Mouse (Mus musculus) brown adipose tissue, adult 24 weeks (tissue): ENCODE measurements around the gene Nudt1. TPM values are rescaled to one million over a fixed set of nuclear protein-coding genes. Genes with fewer than 3 reads are reported as not detected.

Experiments
- H3K27ac ChIP-seq: fragments of 200-500 bp; replicated peaks from 2 replicates; pipeline ENCODE4 v1.5.1; 2012; ENCODE audit warnings: low read depth, mild to moderate bottlenecking, low read length
- H3K4me1 ChIP-seq: fragments of 200-500 bp; 2 replicates; pipeline ENCODE4 v1.6.1; 2012; ENCODE audit warnings: low read length, mixed read lengths; ENCODE audit not compliant: control insufficient read depth, insufficient read depth, insufficient read length
- H3K4me3 ChIP-seq: fragments of 200-500 bp; 2 replicates; pipeline ENCODE4 v1.5.1; 2012; ENCODE audit warnings: low read depth, mild to moderate bottlenecking, low read length, moderate library complexity; ENCODE audit not compliant: insufficient read depth
- polyA plus RNA-seq: library from polyadenylated mRNA; stranded (reverse); fragments of >200 nt; gene quantifications from 2 replicates; pipeline ENCODE4 v1.2.4, GENCODE M21; 2012; ENCODE audit not compliant: missing spikeins, insufficient read depth, insufficient read length

Nudt1 gene
- polyA plus RNA-seq, 1 experiment: 18.6 TPM

DNA sequence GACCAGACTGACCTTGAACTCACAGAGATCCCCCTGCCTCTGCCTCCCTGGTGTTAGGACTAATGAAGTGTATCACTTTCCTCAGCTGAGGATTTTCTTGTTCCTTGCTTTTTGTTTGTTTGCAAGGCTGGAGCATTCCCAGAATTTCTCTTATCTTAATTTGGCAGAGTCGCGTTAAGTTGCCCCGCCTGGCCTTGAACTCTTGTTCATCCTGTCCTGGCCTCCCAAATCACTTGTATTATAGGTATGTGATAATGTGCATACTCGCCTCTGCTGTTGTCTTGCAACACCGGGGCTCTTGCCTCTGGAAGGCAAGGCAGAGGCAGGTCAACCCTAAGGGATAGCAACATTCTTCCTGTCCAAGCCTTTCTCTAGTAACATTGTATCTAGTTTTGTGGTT, 2.6 kb downstream of the Nudt1 start:
- Histone ChIP-seq H3K27ac (no peak overlapping the region), H3K4me1 (0 out of 2 replicates have a peak, but pooled peaks cover 3% of the 10 kb centered on the region), H3K4me3 (no peak overlapping the region)

DNA sequence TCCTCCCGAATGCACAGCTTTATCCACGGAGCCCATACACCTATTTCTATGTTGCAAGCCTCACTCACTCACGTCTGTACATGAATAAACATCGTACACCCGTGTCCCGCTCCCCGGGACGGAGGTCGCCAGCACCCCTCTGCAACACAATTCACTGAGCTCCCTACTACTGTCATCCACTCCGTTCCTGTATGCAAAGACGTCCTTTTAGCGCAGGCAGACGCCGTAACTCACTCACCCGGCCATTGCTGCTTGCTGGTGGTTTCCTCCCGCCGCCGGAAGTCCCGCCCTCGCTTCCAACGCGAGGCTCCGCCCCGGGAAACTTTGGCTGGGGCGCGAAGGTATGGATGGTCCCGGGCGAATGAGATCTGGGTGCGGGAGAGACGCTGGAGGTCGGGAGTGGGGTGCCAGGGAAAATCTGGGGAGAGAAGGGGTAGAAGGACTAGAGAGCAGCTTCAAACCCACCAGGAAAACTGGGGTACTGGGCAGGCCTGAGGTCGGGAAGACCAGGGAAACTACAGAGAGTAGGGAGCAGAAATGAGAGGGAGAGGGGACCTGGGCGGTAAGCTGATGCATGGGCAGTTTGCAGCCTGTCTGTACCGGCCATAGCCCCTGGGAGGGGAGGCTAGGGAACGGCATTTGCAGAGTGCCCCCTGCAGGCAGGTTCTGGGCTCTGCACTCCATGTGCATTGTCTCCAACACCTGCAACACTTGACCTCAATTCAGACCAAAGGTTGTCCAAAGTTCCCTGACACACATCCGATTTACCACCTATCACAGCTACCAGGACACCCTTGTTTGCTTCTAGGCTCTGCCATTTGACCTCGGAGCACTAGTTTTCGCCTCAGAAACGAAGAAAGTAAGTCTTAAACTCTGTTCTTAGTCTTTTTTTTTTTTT, 10.4 kb downstream of the Nudt1 start, which contains the start of gene Mrm2:
TSS of gene Mrm2 (minus strand) at position 284 of the 898 bp plus-strand sequence.
- peak within 1 kb of the TSS; percentile 20; the same call in 1 of the 2 replicates for H3K27ac ChIP-seq
- peak within 1 kb of the TSS; percentile 95 for H3K4me3 ChIP-seq
- peaks cover 6% of the 10 kb centered on the region for H3K4me1 ChIP-seq

DNA sequence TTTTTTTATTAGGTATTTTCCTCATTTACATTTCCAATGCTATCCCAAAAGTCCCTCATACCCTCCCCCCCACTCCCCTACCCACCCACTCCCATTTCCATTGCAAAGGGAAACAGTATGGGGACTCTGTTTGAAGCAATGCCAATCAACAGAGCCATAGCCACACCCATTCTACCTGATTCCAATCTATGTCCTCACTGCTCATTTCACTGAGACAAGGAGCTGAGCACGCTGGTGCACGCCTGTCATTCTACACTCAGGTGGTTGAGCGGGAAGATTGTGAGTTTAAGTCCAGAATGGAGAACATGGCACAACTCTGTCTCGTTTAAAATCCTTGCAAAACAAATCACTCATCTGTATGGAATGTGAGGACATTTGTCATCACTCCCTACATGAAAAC, 11.1 kb downstream of the Nudt1 start:
- Histone ChIP-seq H3K4me3 (no peak overlapping the region), H3K4me1 (peaks cover 6% of the 10 kb centered on the region), H3K27ac (no peak overlapping the region)

DNA sequence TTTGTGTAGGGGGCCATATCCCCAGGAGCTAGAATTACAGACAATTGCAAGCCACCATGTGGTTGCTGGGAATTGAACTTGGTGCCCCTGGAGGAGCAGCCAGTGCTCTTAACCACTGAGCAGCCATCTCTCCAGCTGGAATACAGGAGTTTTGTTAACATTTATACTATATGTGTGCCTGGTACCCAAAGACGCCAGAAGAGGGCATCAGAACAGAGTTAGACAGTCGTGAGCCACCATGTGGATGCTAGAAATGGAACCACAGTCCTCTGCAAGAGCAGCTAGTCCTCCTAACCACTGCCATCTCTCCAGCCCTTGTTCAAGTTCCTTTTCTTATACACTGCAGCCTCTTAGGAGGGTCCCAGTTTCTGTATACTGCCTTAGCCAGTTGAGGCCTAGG, 12.2 kb downstream of the Nudt1 start:
- Histone ChIP-seq H3K4me3 (no peak overlapping the region), H3K27ac (no peak overlapping the region), H3K4me1 (peaks cover 6% of the 10 kb centered on the region)

DNA sequence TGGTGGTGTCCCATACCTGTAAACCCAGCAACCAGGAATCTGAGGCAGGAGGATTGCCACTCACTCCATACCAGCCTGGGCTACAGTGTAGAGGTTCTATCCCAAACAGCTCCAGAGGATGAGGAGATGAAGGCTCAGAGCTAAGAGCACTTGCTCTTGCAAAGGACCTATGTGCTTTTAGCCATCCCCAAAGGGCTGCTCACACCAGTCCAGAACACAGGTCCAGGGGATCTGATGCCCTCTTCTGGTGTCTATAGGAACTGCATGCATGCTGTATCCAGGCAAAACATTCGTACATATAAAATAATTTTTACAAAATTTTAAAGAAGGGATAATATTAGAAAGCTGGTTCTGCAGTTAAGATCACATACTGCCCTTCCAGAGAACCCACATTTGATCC, 15.2 kb downstream of the Nudt1 start:
- no peak overlapping the region for H3K4me3 ChIP-seq
- no peaks in the 10 kb centered on the region for H3K4me1 ChIP-seq
- no peak overlapping the region for H3K27ac ChIP-seq

DNA sequence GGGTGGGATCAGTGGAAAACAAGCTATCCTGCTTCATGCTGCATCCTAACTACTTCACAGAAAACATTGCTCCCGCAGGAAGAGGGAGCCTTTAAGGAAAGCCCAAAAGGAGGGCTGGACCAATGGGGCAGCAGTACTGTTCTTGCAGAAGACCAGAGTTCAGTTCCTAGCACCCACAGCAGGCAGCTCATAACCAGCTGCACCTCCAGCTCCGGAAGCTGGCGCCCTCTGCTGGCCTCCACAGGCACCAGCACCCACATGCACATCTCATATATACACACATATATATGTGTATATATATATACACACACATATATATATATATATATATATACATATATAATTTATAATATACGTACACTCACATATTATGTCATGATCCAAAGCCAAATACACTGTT, 17.3 kb downstream of the Nudt1 start:
- Histone ChIP-seq H3K4me3 (no peak overlapping the region), H3K27ac (no peak overlapping the region), H3K4me1 (no peaks in the 10 kb centered on the region)

DNA sequence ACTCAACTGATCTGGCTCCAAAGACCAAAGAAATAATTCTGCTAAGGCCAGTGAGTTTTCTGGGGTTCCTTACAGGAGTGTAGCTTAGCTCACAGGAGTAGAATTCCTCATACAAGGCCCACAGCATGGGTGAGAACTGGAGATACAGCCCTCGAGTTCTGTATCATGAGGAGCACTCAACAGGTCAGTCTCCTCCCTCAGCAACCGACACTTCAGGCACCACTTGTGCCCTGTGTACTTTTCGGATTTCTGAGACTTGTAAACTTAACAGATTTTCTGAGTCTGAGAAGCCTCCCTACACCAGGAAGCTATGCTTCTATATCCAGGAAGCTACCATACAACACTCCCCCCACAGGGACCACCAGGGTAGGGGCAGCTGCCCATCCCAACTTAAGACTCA, 18.4 kb downstream of the Nudt1 start:
- Histone ChIP-seq H3K4me1 (no peaks in the 10 kb centered on the region), H3K27ac (no peak overlapping the region)

DNA sequence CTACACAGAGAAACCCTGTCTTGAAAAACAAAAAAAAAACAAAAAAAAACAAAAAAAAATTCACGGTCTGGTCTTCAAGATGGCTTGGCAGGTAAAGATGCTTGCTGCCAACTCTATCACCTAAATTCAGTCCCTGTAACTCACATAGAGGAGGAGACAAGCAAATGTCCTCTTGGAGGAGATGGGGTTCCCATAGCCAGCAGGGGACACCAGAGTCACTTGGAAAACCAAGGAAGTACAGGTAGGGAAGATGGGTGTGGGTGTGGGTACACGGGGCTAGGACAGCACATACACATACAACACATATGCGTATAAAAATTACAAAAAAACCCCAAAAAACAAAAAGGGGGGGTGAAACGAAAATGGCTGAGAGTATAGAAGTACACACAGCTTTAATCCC, 21.4 kb downstream of the Nudt1 start:
- Histone ChIP-seq H3K4me3 (no peak overlapping the region), H3K27ac (no peak overlapping the region), H3K4me1 (no peaks in the 10 kb centered on the region)

More for the DNA sequence above, 18.4 kb downstream of the Nudt1 start:
- H3K4me3 ChIP-seq: no peak overlapping the region

DNA sequence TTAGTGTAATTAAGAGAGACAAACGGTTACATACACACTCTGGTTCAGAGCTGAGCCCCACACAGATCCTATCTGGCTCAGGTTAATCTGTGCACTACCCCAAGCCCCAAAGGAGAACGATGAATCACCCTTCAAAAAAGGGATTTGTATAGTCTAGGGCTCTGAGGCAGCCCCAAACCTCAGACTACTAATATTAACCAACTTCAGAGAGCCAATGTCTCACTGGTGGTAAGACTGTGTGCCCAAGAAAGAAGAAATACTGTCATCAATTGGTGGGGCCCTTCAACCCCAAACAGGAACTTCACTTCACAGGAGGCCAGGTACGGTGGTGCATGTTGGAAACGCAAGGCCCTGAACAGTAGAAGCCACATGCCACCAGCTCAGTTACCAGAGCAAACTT, 23.8 kb downstream of the Nudt1 start:
- Histone ChIP-seq H3K4me1 (no peaks in the 10 kb centered on the region), H3K27ac (no peak overlapping the region), H3K4me3 (no peak overlapping the region)

DNA sequence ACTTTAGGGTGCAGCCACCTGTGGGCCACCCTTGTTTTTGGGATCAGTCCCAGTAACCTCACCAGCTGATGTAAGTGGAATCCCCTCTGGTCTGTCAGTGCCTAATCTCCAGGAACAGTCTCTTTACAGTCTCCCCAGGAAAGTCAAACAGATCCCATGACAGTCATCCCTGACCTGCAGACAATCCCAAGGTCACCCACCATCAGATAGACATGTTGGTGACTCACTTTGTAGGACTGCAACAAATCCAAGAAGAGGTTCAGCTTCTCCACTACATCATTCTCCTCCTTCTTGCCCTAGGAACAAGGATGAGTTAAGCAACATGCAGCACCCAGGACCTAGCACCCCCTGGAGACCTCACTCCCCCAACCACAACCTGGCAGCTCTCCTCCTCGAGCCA, 24.6 kb downstream of the Nudt1 start:
- H3K27ac ChIP-seq: no peak overlapping the region
- no peak overlapping the region for H3K4me3 ChIP-seq
- no peaks in the 10 kb centered on the region for H3K4me1 ChIP-seq

DNA sequence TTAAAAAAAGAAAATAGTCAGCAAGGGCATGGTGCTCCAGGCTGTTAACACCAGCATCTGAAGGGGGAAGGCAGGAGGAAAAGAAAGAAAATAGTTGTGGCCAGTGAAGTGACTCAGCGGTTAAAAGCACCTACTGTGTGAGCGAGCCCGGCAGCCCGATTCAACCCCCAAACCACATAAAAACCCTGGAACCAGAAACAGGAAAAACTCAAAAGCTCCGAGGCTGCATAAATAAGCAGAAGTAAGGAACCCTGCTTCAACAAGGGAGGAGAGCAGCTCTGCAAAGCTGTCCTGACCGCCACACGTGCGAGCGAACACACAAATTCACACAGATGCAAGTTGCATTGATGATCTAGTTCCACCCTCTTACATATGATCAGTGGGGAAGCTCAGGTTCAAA, 28.4 kb downstream of the Nudt1 start:
- H3K4me1 ChIP-seq: no peaks in the 10 kb centered on the region
- H3K4me3 ChIP-seq: no peak overlapping the region
- no peak overlapping the region for H3K27ac ChIP-seq

DNA sequence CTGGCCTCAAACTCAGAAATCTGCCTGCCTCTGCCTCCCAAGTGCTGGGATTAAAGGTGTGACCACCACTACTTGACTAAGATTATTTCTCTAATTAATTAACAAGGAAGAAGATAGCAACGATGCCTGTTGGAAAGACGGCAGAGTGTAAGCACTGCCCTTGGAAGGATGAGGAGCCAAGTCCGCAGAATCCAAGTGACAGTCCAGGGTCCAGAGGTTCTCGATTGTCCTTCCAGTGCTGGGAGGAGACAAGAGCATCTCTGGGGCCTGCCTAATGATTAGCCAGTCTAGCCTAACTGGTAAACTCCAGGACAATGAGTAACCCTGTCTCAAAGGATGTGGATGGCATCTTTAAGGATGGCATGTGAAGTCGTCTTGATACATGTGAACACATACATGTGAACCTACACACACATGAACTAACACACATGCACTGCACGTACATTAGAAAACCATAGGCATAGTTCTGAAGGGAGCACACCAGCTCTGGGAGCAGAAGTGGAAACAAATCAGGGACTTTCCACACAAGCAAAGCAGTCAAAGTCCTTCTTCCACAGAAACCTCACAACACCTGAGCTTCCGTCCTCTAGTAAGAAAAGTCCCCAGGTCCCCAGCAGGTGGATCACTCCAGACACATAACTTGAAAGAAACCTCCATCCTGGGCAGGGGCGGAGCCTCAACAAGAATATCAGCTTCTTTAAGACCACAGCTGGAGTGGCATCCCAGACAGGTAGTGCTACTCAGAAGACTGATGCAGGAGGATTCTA, 29.5 kb downstream of the Nudt1 start:
- H3K4me3 ChIP-seq: no peak overlapping the region
- H3K27ac ChIP-seq: no peak overlapping the region
- no peaks in the 10 kb centered on the region for H3K4me1 ChIP-seq

DNA sequence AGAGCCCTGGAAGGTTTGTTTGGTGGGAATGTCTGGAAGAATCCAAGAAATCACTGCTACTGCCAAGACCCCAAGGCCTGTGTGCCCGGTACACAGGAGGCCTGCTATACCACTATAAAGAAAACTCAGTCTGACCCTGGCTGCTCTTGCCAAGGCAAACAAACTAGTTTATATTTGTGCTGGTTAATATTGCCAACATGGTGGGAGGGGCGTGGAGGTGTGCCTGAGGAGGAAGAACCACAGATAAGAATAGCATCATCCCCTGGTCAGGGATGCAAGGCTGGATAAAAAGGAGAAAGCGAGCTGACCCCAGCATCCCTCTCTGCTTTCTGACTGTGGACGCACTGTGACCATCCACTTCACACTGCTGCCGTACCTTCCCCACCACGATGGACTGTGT, 30.9 kb downstream of the Nudt1 start:
- Histone ChIP-seq H3K4me3 (no peak overlapping the region), H3K4me1 (no peaks in the 10 kb centered on the region), H3K27ac (no peak overlapping the region)

DNA sequence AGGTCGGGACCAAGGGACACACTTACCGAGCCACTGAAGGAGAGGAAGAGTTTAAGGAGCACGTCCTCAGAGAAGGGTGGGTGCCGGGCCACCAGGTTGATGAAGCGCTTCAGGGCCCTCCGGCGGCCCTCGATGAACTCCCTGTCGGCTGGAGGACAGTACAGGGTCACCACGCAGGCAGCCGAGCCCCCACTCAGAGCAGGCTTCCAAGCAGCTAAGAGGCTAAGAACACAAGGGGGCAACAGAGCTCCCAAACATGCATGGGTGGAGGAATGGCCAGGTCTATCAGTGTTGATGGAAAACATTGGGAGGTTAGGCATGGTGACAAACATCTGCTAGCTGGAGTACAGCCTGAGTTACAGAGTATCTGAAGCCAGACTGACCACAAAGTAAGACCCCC, 34.5 kb downstream of the Nudt1 start:
- no peaks in the 10 kb centered on the region for H3K4me1 ChIP-seq
- H3K27ac ChIP-seq: no peak overlapping the region

DNA sequence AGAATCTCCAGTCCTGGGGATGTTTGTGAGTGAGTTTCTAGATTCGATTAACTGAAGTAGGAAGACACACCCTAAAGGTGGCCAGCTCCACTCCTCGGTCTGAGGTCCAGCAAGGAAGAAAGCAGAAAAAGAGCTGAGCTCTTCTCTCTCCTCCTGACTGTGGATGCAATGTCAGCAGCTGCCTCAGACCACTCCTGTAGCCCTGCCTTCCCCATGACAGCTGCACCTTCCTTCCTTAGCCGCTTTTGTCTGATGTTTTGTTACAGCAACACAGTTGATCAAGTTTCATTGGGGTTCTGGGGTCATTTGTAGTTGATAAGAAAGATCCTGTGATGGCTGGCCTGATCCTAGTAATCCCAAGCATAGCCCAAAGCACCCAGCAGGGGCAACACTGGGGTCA, 36.0 kb downstream of the Nudt1 start:
- H3K4me3 ChIP-seq: no peak overlapping the region
- no peaks in the 10 kb centered on the region for H3K4me1 ChIP-seq
- no peak overlapping the region for H3K27ac ChIP-seq

More for the DNA sequence above, 34.5 kb downstream of the Nudt1 start:
- no peak overlapping the region for H3K4me3 ChIP-seq
